Mouse (Mus musculus) hindlimb bud, embryonic 11.5 days (tissue): Measurements from ENCODE around the gene Plekha5.

Source experiments
- DNase-seq: peaks from one replicate; pipeline ENCODE4 v3.0.0-alpha.2; 2012; ENCODE audit warnings: low read depth, low spot score; ENCODE audit errors: extremely low spot score

Plekha5 gene

DNA sequence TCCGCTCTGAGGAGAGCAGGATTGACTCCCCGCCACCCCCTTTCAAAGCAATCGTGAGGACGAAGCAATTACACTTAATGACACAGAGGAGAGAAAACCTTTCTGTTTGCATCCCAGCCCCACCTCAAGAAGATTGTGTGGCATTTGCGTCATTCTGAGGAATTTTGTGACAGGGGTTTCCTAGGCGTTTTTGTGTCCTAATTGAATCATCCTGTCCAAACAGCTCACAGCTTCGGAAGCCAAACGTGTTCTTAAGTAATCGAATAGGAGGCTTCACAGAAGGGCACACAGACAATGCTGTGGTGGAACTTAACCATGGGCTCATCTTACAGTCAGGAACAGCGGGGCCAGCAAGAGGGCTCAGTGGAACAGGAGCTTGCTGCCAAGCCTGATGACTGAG is 182.7 kb downstream of the Plekha5 start:
- DNase-seq: no peak

DNA sequence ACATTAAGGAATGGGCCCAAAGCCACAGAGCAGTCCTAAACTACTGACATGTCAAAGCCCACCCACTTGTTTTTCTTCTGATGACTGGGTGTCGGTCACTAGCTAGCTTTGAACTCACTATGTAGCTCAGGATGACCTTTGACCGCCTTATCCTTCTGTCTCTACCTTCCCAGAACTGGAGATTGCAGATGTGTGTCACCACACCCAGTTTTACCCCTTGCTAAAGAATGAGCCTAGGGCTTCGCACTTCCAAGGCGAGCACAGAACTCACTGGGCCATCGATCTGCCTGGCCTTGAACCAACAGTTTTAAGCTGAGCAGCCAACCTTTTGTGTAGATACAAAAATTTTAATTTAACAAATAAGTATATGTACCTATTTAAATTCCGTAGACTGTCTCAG is 184.8 kb downstream of the Plekha5 start:
- DNase-seq: no peak

DNA sequence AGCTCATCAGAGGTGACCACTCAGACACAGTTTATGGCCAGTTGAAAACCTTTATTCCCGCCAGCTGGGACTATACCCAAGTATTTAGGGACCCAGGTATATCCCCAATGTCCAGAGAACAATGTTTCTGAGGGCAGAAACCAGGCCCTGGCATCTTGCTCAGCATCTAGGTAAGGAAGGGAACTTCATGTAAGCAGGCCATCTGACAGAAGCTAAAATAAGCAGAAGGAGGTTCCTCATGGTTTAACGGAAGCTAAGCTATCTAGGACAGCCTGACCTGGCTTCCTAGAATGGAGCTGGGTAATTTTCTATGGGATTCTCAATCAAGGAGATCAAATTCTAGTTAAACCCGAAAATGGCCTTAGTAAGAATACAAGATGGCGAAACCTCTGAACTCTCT is 185.7 kb downstream of the Plekha5 start:
- DNase-seq: no peak

DNA sequence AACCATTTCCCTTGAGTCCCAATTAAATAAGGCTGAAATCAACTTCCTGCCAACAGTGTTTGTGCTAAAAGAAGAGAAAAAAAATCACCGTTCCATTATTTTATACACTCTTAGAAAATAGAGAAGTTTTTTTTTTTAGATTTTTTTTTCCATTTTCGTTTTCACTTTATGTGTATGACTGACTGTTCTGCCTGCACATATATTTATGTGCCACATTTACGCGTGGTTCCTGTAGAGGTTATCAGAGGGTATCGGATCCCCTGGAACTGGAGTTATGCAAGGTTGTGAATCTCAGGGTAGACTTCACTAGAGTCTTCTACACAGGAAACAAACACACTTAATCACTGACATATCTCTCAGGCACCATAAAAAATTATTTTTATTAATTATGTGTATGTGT is 186.3 kb downstream of the Plekha5 start:
- no peak for DNase-seq

DNA sequence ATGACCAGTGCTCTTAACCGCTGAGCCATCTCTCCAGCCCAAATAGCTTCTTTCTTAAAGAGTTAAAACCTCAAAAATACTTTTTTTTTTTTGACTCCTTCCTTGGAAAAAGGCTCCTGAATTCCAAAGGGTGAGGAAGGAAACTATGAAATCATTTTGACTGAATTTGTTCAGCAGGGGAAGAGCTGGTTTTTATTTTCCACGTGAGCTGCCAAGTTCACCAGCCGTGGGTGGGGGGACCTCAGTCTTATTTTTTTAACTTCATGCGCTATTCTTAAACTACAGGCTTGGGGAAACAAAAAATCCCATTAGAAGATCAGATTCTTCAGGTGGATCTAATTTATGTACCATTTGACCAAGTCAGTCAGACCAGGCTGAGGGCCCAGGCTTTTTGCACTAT is 187.4 kb downstream of the Plekha5 start:
- no peak for DNase-seq

DNA sequence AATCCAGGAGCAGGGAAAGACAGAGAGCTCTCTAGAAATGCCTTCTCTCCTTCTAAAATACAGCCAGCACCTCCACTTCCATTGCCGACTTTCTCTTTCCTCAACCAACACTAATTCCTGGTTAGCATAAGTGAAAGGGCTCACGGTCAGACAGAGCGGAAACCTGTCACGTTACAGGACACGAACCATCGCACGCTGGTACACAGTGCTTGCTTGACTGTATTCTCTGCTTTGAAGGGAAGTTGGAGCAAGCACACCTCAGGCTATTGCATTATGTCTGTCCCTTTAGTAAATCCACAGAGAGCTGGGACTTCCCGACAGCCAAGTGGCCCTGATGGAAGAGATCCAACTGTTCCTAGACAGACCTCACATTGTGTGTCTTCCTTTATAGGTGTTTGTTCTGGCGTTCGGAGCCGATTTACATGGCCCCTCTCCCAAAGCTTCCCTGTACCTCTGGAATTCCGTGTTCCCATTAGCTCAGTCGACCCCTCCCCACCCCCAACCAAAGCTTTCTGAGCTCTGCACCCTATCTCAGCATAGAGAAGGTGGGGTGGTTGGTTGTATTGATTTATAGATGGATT is 188.1 kb downstream of the Plekha5 start:
- DNase-seq: no peak

DNA sequence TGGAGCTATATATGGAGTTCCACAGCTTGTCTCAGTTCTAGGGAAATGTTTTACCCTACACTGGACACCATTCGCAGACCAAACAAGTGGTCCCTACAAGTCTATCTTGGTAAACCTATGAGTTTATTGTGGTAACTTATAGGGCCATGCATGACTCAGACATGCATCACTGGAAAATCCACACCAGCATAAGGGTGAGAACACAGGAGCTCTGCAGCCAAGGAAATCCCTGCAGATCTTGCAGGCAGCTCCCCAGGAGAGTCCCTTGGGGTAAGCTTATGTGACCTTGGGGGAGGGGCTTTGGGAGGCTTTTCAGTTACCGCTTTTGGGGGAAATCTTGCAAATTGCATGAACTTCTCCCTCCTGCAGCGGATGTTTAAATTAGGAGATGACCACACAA is 190.0 kb downstream of the Plekha5 start:
- DNase-seq: no peak

DNA sequence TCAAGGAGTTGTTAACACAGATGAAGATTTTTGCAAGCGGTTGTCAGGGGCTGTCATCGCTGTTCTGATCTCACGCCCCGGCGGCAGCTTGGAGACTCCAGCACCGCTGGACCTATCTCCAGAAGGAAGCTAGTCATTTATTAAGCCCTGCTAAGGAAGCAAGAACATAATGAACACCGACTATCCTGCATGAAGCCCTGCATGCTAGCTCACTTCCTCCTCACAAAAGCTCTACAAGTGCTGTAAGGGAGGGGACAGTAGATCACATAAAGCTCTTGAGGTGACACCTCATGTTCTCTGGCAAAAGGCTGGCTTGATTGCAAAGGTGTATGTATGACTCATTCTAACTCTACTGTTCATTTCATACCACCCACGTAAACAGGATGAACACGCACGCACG is 190.9 kb downstream of the Plekha5 start:
- no peak for DNase-seq

DNA sequence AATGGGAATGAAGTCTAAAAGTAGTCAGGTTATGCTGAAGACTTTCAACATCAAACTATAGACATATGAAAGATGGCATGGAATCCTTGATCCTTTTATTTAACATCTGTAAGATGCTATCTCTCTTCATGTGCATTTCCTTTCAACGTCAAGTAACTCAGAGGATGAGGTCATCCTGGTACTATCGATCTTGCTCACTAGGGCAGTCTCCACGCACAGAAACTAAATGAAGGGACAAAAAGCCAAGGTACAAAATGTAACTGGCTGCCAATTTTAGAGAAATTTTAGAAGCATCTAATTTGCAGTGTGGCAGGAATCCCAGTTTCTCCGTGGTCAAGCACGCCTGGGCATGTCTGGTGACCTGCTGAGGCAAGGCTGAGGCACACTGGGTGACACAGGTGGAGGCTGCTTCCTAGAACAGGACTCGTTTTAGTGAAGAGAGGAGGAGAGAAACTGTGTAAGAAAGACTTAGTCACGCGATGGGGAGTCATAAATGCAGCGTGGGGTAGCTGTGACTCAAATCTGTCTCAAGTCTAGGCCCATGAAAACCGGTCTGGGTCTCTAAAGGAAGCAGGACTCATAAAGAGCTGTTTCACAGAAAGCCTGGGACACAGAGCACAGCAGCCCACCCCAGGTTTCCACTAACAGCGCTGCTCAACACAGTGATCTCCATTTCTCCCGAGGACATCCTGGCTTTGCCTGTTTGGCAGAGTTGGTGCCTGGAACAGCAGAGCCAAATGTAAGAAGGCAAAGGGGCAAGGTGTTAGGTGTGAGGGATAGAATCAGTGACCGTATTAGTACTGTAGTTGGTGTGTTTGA is 196.9 kb downstream of the Plekha5 start:
- DNase-seq: no peak

DNA sequence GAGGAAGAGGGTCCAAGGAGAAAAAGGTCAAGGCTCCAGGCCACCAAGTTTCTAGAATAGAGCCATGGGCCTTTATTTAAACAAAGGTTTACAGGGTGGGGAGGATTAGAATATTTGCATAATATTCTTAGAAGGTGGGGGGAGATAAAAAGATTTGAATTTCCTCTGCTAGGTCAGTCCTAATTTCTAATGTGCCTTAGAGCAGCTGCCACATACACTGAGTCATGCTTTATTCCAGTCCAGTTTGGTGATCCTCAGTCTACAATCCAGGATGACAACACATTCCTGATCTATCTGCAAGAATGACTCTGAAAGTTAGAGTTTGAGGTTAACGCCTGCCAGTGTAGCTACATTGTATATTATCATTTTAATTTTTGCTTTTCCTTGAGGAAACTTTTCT is 197.8 kb downstream of the Plekha5 start:
- DNase-seq: no peak

DNA sequence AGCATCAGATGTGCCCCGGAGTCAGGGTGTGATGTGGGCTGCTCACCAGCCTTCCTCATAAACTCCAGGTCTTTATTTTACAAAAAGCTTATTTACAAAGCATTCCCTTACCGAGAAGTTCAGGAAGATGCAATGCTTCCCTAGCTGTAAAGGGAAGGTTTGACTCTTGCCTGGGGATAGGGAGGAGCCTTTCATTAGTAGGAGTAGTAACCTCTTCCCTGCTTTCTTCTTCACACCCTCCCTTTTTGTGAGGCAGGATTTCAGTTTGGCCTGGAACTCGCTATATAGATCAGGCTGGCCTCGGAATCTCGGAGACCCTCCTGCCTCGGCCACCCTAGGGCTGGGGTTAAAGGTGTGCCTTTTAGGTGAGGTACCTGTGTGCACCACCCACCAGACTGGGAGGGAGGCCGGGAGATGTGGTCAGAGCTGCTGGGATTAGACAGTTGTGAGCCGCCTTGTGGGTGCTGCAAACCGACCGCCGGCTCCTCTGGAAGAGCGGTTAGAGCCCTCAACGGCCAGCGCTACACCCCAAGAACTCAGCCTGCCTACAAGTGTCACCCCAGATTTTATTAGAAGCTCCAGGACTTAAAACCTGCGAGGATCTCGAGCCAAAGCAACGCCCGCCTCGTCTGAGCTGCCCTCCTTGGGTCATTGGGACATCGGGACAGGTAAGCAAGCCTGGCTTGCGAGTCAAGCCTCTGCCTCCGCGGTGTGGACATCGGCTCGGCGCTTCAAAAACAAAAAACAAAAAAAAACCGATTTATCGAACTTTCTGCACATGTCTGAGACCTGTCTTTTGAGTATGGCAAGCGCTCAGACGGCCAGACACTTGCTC is 198.8 kb downstream of the Plekha5 start, which contains the start of gene Aebp2:
Gene Aebp2, plus strand, starts transcription at position 273 of the 835 bp plus-strand sequence.
- no peak for DNase-seq

DNA sequence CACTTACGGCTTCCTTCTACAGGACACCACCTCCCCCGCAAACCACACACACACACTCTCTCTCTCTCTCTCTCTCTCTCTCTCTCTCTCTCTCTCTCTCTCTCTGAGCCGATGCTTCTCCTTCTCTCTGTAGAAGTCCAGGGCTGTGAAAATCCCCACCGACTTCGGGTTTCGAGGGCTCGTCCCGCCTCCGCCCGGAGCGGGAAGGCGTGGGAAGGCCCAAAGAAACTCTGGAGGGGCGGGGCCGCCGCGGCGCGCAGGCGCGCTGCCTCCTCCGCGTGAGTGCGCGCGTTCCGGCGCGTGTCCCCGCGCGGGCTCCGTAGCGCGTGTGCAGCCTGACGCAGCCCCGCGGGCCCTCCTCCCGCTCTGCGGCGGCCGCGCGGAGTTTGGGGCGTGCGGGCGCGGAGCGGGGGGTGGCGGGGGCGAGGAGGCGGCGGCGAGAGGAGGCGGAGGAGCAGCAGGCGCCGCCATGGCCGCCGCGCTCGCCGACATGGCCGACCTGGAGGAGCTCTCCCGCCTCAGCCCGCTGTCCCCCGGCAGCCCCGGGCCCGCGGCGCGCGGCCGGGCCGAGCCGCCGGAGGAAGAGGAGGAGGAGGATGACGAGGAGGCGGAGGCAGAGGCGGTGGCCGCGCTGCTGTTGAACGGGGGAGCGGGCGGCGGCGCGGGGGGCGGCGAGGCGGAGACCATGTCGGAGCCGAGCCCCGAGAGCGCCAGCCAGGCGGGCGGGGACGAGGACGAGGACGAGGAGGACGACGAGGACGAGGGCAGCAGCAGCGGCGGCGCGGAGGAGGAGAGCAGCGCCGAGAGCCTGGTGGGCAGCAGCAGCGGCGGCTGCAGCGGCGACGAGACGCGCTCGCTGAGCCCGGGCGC is 199.6 kb downstream of the Plekha5 start:
- DNase-seq: peak; percentile 66

DNA sequence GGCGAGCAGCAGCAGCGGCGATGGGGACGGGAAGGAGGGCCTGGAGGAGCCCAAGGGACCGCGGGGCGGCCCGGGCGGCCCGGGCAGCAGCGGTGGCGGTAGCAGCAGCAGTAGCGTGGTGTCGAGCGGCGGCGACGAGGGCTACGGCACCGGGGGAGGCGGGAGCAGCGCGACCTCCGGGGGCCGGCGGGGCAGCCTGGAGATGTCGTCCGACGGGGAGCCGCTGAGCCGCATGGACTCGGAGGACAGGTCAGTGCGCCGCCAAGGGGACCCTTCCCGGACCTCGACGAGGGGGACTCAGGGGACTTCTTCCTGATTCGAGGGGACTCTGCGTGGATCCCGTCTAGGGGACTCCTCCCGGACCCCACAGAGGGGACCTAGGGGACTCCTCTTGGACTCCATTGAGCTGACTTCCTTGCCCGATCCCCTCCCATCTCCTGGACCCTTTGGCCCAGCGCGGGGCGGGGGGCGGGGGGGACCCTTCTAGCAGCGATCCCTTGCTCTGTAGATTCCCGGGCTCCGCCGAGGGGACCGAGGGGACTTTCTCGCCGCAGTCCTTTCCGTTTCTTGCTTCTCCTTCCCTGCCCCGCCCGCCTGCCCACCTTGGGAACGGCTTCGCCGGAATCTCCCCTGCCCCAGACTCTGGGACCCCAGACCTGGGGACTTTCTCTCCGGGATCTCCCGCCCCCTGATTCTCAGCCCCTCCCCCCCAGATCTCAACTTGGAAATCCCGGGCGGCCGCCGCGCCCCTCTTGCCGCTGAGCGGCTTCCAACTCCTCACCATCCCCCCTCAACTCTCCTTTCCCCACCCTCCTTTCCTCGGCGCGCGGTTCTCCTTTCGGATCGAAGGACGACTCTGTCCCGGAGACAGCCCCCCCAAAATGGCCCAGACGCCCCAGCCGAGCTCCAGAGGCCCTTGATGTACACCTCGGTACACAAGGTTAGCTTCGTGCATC is 200.5 kb downstream of the Plekha5 start:
- no peak for DNase-seq

DNA sequence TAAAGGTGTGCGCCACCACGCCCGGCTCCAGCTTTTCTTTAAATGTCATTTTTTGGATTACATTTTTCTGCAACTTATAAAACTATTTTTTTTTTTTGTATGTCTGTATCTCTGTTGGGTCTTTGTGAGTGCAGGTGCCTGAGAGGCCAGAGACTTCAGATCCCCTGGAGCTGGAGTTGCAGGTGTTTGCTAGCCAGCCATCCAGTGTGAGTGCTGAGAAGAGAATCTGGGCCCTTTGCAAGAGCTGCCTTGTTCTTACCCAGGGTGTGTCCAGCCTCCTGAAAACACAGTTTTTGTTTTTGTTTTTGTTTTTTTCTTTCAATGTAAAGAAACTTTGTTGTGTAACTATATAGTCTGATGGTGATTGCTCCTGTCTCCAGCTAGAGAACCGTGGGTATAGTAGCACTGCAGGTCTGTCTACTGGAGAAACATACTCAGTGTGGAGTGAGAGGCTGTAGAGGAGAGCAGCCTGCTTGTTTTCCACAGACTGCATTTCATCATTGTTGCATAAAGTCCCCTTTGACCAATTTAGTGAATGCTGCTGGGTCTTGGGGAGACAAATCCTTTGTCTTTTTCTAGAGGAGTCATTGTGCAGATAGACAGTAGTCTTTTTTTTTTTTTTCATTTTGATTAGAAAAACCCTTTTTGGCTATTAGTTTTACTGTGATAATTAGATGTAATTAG is 205.5 kb downstream of the Plekha5 start:
- DNase-seq: no peak

DNA sequence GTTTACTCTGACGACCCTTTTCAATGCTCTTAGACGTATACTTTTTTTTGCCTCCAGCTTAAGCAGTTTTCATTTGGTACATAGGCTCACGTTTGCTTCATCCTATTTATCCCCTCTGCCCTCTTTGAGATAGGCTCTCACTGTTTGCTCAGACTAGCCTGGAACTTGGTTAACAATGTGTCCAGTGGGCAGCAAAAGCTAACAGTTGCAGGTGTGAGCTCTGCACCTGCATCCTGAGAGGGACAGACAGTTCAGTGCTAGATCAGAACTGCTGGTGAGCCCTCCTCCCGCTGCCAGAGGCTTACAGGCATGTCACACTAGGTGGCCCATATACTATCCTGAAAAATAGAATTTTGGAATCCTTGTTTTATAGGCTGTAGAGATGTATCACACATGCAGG is 206.5 kb downstream of the Plekha5 start:
- DNase-seq: no peak

DNA sequence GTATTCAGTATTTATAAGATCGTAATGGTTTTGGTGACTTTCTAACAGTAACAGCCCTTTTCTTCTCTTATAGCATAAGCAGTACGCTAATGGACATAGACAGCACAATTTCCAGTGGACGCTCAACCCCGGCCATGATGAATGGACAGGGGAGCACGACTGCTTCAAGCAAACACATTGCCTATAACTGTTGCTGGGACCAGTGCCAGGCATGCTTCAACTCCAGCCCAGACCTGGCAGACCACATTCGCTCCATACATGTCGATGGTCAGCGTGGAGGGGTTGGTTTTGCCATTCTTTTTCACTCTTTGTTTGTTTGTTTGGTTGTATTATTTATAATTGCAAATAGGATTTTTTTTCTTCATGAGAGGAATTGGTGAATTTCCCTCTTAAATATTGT is 209.8 kb downstream of the Plekha5 start:
- no peak for DNase-seq

DNA sequence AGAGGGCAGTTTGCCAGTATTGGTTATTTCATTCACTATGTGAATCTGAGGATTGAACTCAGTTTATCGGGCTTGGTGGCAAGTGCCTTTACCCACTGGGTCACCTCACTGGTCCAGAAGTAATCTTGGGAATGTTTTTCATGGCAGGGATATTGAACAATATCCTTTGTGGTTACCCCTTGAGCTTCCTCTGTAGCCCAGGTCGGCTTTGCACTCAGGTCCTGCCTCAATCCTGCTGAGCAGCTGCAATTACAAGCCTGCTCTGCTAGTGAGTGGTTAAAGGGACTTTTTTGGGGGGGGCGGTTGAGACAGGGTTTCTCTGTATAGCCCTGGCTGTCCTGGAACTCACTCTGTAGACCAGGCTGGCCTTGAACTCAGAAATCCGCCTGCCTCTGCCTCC is 212.4 kb downstream of the Plekha5 start:
- DNase-seq: no peak

DNA sequence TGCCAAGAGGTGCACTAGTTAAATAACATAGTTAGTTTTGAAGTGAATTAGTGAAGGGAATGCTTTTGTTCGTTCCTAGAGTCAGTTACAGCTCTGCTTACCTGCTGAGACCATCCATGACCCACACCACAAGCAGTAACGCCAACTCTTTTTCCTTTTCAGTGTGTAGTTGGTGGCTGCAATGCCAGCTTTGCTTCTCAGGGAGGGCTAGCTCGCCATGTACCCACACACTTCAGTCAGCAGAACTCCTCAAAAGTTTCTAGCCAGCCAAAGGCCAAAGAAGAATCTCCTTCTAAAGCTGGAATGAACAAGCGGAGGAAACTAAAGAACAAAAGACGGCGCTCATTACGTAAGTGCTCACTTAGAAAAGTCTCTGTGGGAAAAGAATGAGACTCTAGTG is 218.2 kb downstream of the Plekha5 start:
- DNase-seq: no peak

DNA sequence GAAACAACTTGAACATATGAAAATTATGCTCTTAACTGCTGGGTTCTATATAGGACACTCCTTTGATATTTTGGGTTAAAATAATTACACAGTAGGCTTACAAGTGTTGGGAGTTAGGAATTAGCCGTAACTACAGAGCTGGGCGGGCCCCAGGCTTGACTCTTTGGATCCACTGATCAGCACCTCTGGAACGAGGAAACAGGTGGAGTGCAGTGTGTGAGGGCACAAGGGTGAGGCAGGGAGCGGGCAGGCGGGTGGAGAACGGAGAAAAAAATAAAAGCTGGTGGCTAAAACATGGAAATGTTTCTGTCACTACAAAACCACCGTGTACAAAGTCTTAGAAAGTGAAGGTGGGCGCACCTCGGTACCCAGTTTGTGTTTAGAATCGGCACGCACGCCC is 218.8 kb downstream of the Plekha5 start:
- DNase-seq: no peak
